Mouse (Mus musculus) C2C12 (cell line): ENCODE measurements around the gene Prss46. TPM values are rescaled to one million over a fixed set of nuclear protein-coding genes. Genes with fewer than 3 reads are reported as not detected.
"Not testable (repeated sequence)": the region's sequence is repeated elsewhere in the genome, so short reads cannot be mapped to it uniquely, and the experiment has no call there.

Experiments used
- H3K27me3 ChIP-seq: one replicate; pipeline ENCODE4 v1.6.1; 2011; ENCODE audit not compliant: control insufficient read depth, insufficient read depth, insufficient read length
- H3K36me3 ChIP-seq: one replicate; pipeline ENCODE4 v1.6.1; 2011; ENCODE audit not compliant: control insufficient read depth, insufficient read depth
- H3K4me3 ChIP-seq: one replicate; pipeline ENCODE4 v1.5.1; 2011; ENCODE audit warnings: mild to moderate bottlenecking, control low read depth; ENCODE audit not compliant: poor library complexity, insufficient read depth, severe bottlenecking
- H3K79me2 ChIP-seq: one replicate; pipeline ENCODE4 v1.6.1; 2011; ENCODE audit not compliant: control insufficient read depth, insufficient read depth
- H3K79me3 ChIP-seq: one replicate; pipeline ENCODE4 v1.6.1; 2011; ENCODE audit warnings: low read depth, control low read depth
- H3ac ChIP-seq: one replicate; pipeline ENCODE3; 2011; ENCODE audit warnings: low read depth; ENCODE audit not compliant: control insufficient read depth, insufficient read length
- CEBPB ChIP-seq: IDR thresholded peaks from one replicate; pipeline ENCODE4 v1.6.1; 2011; ENCODE audit warnings: low read depth, mild to moderate bottlenecking, control low read depth, moderate library complexity
- CTCF ChIP-seq: IDR thresholded peaks from one replicate; pipeline ENCODE4 v1.5.1; 2011; ENCODE audit not compliant: control insufficient read depth, insufficient read depth, insufficient read length
- FOSL1 ChIP-seq: IDR thresholded peaks from one replicate; pipeline ENCODE4 v1.8.0; 2011; ENCODE audit warnings: mild to moderate bottlenecking, low read length; ENCODE audit not compliant: poor library complexity, insufficient read depth, severe bottlenecking
- MAX ChIP-seq: IDR thresholded peaks from one replicate; pipeline ENCODE4 v1.6.1; 2011; ENCODE audit warnings: mild to moderate bottlenecking, control low read depth
- MYOD1 ChIP-seq: IDR thresholded peaks from one replicate; pipeline ENCODE4 v1.6.1; 2011; ENCODE audit warnings: low read depth; ENCODE audit not compliant: control insufficient read depth, insufficient read length
- MYOG ChIP-seq: IDR thresholded peaks from one replicate; pipeline ENCODE4 v1.6.1; 2011; ENCODE audit not compliant: control insufficient read depth, insufficient read length; ENCODE audit errors: extremely low read depth
- USF1 ChIP-seq: IDR thresholded peaks from one replicate; pipeline ENCODE4 v1.6.1; 2011; ENCODE audit warnings: low read depth, mild to moderate bottlenecking, control low read depth, moderate library complexity
- polyA plus RNA-seq: library from polyadenylated mRNA; unstranded; fragments of >200 nt; fragmentation: generic; extraction: Trizol; gene quantifications from one replicate; pipeline ENCODE4 v1.2.1, GENCODE M21; 2012; ENCODE audit warnings: missing spikeins

Prss46 gene
- polyA plus RNA-seq, 1 experiment = 0.12 TPM

GRCm38 (mm10) chr9:110813789-110814188 lies 30.5 kb upstream of the Prss46 start, which contains the start of gene Prss44:
Gene Prss44 (plus strand): TSS chr9:110813994.
- Histone ChIP-seq H3ac (no peak within 1 kb of the TSS), H3K27me3 (peaks cover 22% of the 10 kb centered on the region), H3K79me3 (no peaks in the 10 kb centered on the region), H3K4me3 (no peak within 1 kb of the TSS), H3K36me3 (no peaks in the 10 kb centered on the region), H3K79me2 (no peaks in the 10 kb centered on the region)
- TF ChIP-seq USF1 (no peak), FOSL1 (no peak), MAX (no peak), MYOD1 (no peak), MYOG (no peak), CEBPB (no peak), CTCF (no peak)

- peaks cover 51% of the 10 kb centered on the region for H3K27me3 ChIP-seq
- H3K79me3 ChIP-seq, H3K36me3 ChIP-seq, H3K4me3 ChIP-seq, H3ac ChIP-seq, H3K79me2 ChIP-seq: not testable (repeated sequence)
Measured at GRCm38 (mm10) chr9:110820546-110820945, 23.8 kb upstream of the Prss46 start.

- Histone ChIP-seq H3K4me3 (no peak overlapping the region), H3K36me3 (no peaks in the 10 kb centered on the region), H3K27me3 (peaks cover 50% of the 10 kb centered on the region), H3ac (no peak overlapping the region), H3K79me2 (no peaks in the 10 kb centered on the region), H3K79me3 (no peaks in the 10 kb centered on the region)
- TF ChIP-seq MYOG (no peak), CTCF (no peak), MAX (no peak), FOSL1 (no peak), USF1 (no peak), CEBPB (no peak), MYOD1 (no peak)
Measured at GRCm38 (mm10) chr9:110821436-110821835, 22.9 kb upstream of the Prss46 start.

- H3K4me3 ChIP-seq = no peak overlapping the region
- no peaks in the 10 kb centered on the region for H3K36me3 ChIP-seq
- H3K27me3 ChIP-seq = peaks cover 55% of the 10 kb centered on the region
- no peaks in the 10 kb centered on the region for H3K79me3 ChIP-seq
- H3K79me2 ChIP-seq = no peaks in the 10 kb centered on the region
- TF ChIP-seq MAX (no peak), MYOD1 (no peak), CEBPB (no peak), USF1 (no peak), CTCF (no peak), FOSL1 (no peak), MYOG (no peak)
- no peak overlapping the region for H3ac ChIP-seq
Measured at GRCm38 (mm10) chr9:110825426-110825825, 18.9 kb upstream of the Prss46 start.

GRCm38 (mm10) chr9:110825832-110826231 lies 18.5 kb upstream of the Prss46 start:
- H3K79me2 ChIP-seq = no peaks in the 10 kb centered on the region
- H3K27me3 ChIP-seq = peaks cover 55% of the 10 kb centered on the region
- no peak overlapping the region for H3K4me3 ChIP-seq
- no peaks in the 10 kb centered on the region for H3K36me3 ChIP-seq
- H3K79me3 ChIP-seq = no peaks in the 10 kb centered on the region
- TF ChIP-seq USF1 (no peak), CTCF (no peak), CEBPB (no peak), FOSL1 (no peak)
- H3ac ChIP-seq = no peak overlapping the region

GRCm38 (mm10) chr9:110826390-110826789 lies 17.9 kb upstream of the Prss46 start, which contains the start of gene Prss43:
Gene Prss43 (plus strand): TSS chr9:110826690.
- Histone ChIP-seq H3K36me3 (no peaks in the 10 kb centered on the region), H3K27me3 (peaks cover 51% of the 10 kb centered on the region), H3ac (no peak within 1 kb of the TSS), H3K79me2 (no peaks in the 10 kb centered on the region), H3K79me3 (no peaks in the 10 kb centered on the region), H3K4me3 (no peak within 1 kb of the TSS)
- no peak for TF ChIP-seq MYOD1

- no peaks in the 10 kb centered on the region for H3K36me3 ChIP-seq
- H3K79me2 ChIP-seq = no peaks in the 10 kb centered on the region
- H3ac ChIP-seq = no peak overlapping the region
- no peak overlapping the region for H3K4me3 ChIP-seq
- TF ChIP-seq CEBPB (no peak), USF1 (no peak), CTCF (no peak), FOSL1 (no peak), MAX (no peak), MYOD1 (no peak), MYOG (no peak)
- peaks cover 12% of the 10 kb centered on the region for H3K27me3 ChIP-seq
- H3K79me3 ChIP-seq = no peaks in the 10 kb centered on the region
Measured at GRCm38 (mm10) chr9:110833021-110833420, 11.3 kb upstream of the Prss46 start.
